Mouse (Mus musculus) hindbrain, embryonic 14.5 days (tissue): Measurements from ENCODE around the gene Misp. TPM values are rescaled to one million over a fixed set of nuclear protein-coding genes. Genes with fewer than 3 reads are reported as not detected.

ENCODE experiments used
- microRNA-seq: library from miRNA; unstranded; fragments of <30 nt; microRNA quantifications from one replicate; pipeline ENCODE4, GENCODE M21; 2016
- polyA plus RNA-seq: library from polyadenylated mRNA; unstranded; fragments of >200 nt; fragmentation: Nextera tagmentation; extraction: Ambion mirVana; gene quantifications from 2 replicates; pipeline ENCODE4 v1.2.1, GENCODE M21; 2014

The Misp gene
- polyA plus RNA-seq, 1 experiment from 2014 or later = 0.08 TPM

Small RNA genes lying within 50 kb of the gene (microRNA-seq; reads per million reads assigned to microRNA genes)
- gene Mir6910 = not detected

Other genes starting within 250 kb of the Misp start
- gene Theg, start 233.7 kb upstream of the Misp start, polyA plus RNA-seq = not detected in 2 replicates
- gene C2cd4c, start 207.0 kb upstream of the Misp start, polyA plus RNA-seq = 0.99 and 1.2 TPM in 2 replicates
- gene Shc2, start 183.1 kb upstream of the Misp start, polyA plus RNA-seq = 19.8 and 20.8 TPM in 2 replicates
- 0.27 and 0.31 TPM in 2 replicates for gene Odf3l2, start 175.3 kb upstream of the Misp start, polyA plus RNA-seq
- 0.68 and 1.2 TPM in 2 replicates for gene Madcam1, start 156.4 kb upstream of the Misp start, polyA plus RNA-seq
- gene Tpgs1, start 151.6 kb upstream of the Misp start, polyA plus RNA-seq = 107 and 108 TPM in 2 replicates
- 78.9 and 81.8 TPM in 2 replicates for gene Cdc34, start 138.8 kb upstream of the Misp start, polyA plus RNA-seq
- gene Gzmm, start 132.0 kb upstream of the Misp start, polyA plus RNA-seq = 1.5 and 1.8 TPM in 2 replicates
- gene Bsg, start 116.5 kb upstream of the Misp start, polyA plus RNA-seq = 930 and 976 TPM in 2 replicates
- 2.9 and 4.3 TPM in 2 replicates for gene Hcn2, start 104.4 kb upstream of the Misp start, polyA plus RNA-seq
- gene Polrmt, start 74.4 kb upstream of the Misp start, polyA plus RNA-seq = 32.8 and 36.5 TPM in 2 replicates
- 1.4 and 1.6 TPM in 2 replicates for gene Fgf22, start 65.9 kb upstream of the Misp start, polyA plus RNA-seq
- gene Rnf126, start 54.0 kb upstream of the Misp start, polyA plus RNA-seq = 92.8 and 96.7 TPM in 2 replicates
- gene Fstl3, start 43.7 kb upstream of the Misp start, polyA plus RNA-seq = 1.6 and 2.2 TPM in 2 replicates
- gene Prss57, start 30.0 kb upstream of the Misp start, polyA plus RNA-seq = 0.08 and 0.29 TPM in 2 replicates
- gene Palm, start 27.4 kb upstream of the Misp start, polyA plus RNA-seq = 240 and 247 TPM in 2 replicates
- 59.5 and 62.6 TPM in 2 replicates for gene Ptbp1, start 33.4 kb downstream of the Misp start, polyA plus RNA-seq
- 10.1 and 12.8 TPM in 2 replicates for gene Prtn3, start 53.5 kb downstream of the Misp start, polyA plus RNA-seq
- gene Plppr3, start 53.6 kb downstream of the Misp start, polyA plus RNA-seq = 288 and 294 TPM in 2 replicates
- gene Elane, start 65.3 kb downstream of the Misp start, polyA plus RNA-seq = 0.47 TPM in 1 of 2 replicates, not detected in the other
- not detected in 2 replicates for gene Cfd, start 69.9 kb downstream of the Misp start, polyA plus RNA-seq
- gene Med16, start 87.9 kb downstream of the Misp start, polyA plus RNA-seq = 42.0 and 42.5 TPM in 2 replicates
- gene Gm26602, start 89.9 kb downstream of the Misp start, polyA plus RNA-seq = 1.1 TPM in 1 of 2 replicates, not detected in the other
- gene Kiss1r, start 96.0 kb downstream of the Misp start, polyA plus RNA-seq = 1.7 and 2.6 TPM in 2 replicates
- 228 and 232 TPM in 2 replicates for gene R3hdm4, start 100.2 kb downstream of the Misp start, polyA plus RNA-seq
- gene Arid3a, start 106.1 kb downstream of the Misp start, polyA plus RNA-seq = 3.4 and 3.8 TPM in 2 replicates
- 91.8 and 97.8 TPM in 2 replicates for gene Wdr18, start 139.2 kb downstream of the Misp start, polyA plus RNA-seq
- 0.30 and 0.33 TPM in 2 replicates for gene Grin3b, start 149.7 kb downstream of the Misp start, polyA plus RNA-seq
- 22.6 and 22.8 TPM in 2 replicates for gene Tmem259, start 163.3 kb downstream of the Misp start, polyA plus RNA-seq
- 28.4 and 37.6 TPM in 2 replicates for gene Cnn2, start 167.6 kb downstream of the Misp start, polyA plus RNA-seq
- 4.1 and 4.5 TPM in 2 replicates for gene Abca7, start 175.5 kb downstream of the Misp start, polyA plus RNA-seq
- gene Arhgap45, start 195.7 kb downstream of the Misp start, polyA plus RNA-seq = 1.1 and 1.7 TPM in 2 replicates
- gene Polr2e, start 218.8 kb downstream of the Misp start, polyA plus RNA-seq = 142 and 150 TPM in 2 replicates
- gene Gpx4, start 226.2 kb downstream of the Misp start, polyA plus RNA-seq = 556 and 557 TPM in 2 replicates